Mouse (Mus musculus): ENCODE measurements around the gene Gm20388.

DNA sequence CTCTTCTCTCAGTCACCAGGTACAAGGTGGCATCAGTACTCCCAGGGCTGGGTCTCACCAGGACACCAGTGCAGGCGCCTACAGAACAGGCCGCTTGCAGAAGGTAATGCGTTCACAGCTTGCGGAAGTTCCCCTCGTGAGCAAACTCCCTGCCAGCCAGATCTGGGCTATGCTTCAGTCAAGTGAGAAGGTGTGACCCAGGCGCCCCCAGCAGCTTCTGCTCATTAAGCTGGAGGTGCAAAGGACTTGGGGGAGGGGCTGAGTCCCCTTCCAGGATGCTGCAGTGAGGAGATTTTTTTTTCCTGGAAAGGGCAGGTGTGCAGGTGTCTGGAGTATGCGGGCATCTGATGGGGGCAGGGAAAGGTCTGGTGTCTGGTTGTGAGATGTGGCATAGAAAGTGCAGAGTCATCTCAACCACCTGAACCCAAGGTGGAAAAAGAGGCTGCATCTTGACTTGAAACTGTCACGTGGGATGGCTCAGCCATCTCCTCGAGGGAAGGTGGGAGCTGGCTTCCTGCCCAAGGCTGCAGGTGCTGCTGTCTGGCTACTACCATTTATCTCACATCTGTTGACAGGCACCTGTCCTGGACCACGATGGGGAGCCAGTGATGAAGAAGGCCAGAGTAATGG is 2861.9 kb downstream of the Gm20388 start:
- no peak for TF ChIP-seq CTCF (IDR thresholded peaks at IDR 0.05; ENCODE audit: low read depth)
- TF ChIP-seq EP300 (IDR thresholded peaks at IDR 0.05; ENCODE audit: low read depth) = no peak
